Mouse (Mus musculus): ENCODE results near the gene Icam2. TPM values are rescaled to one million over a fixed set of nuclear protein-coding genes. Genes with fewer than 3 reads are reported as not detected.

Icam2 gene
- polyA plus RNA-seq, 1 experiment from 2014 or later, result 79.4 TPM

- ATAC-seq (replicated peaks; ENCODE audit: insufficient number of reproducible peaks, insufficient read depth, low FRiP score, low read depth), result no peak
- Histone ChIP-seq H3K4me3 (no peak overlapping the region), H3K4me1 (replicated peaks) (0 out of 2 replicates have a peak, but pooled peaks cover 14% of the 10 kb centered on the region), H3K4me2 (no peak overlapping the region), H3K9me3 (replicated peaks) (no peaks in the 10 kb centered on the region), H3K36me3 (no peaks in the 10 kb centered on the region), H3K27ac (peak overlapping the region; percentile 2; the same call in 1 of the 2 replicates), H3K27me3 (no peaks in the 10 kb centered on the region), H3K9ac (no peak overlapping the region)
- 34% methylated on average over 11 of the region's 11 CpGs for WGBS
Observed at GRCm38 (mm10) chr11:106373998-106374397, 13.9 kb downstream of the Icam2 start.

GRCm38 (mm10) chr11:106366316-106366715, 21.6 kb downstream of the Icam2 start:
- WGBS, result 9% methylated on average over 3 of the region's 3 CpGs
- no peak for ATAC-seq (replicated peaks; ENCODE audit: insufficient number of reproducible peaks, insufficient read depth, low FRiP score, low read depth)
- no peaks in the 10 kb centered on the region for H3K36me3 ChIP-seq
- no peaks in the 10 kb centered on the region for H3K9me3 ChIP-seq (replicated peaks)
- H3K27ac ChIP-seq, result no peak overlapping the region
- H3K4me2 ChIP-seq, result no peak overlapping the region
- H3K9ac ChIP-seq, result no peak overlapping the region
- peaks cover 21% of the 10 kb centered on the region for H3K4me1 ChIP-seq (replicated peaks)
- H3K27me3 ChIP-seq, result no peaks in the 10 kb centered on the region
- no peak overlapping the region for H3K4me3 ChIP-seq

DNA sequence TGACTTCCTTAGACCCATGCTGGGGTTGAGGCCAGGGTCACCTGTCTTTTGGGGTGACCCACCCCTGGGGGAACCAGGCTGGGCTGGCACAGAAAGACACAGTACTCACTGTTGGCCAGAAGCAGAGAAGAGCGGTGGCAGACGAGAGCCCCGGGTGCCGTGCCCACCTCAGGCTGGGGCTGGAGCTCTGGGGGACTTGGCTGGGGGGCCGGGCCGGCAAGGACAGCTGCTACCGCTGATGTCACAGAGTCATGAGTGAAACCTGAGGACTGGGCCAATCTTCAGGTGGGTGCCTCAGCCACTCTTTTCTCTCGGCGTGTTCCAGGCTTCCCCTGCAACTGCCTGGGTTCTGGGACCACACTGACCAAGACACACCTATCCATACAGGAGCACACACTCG, 22.5 kb downstream of the Icam2 start, which contains the start of gene Prr29:
Prr29 (plus strand) TSS at position 107 of the 400 bp plus-strand sequence.
- Histone ChIP-seq H3K27ac (peak within 1 kb of the TSS; percentile 45), H3K4me2 (peak within 1 kb of the TSS; percentile 41), H3K9ac (peak within 1 kb of the TSS; percentile 27; the same call in 1 of the 2 replicates), H3K36me3 (no peaks in the 10 kb centered on the region), H3K4me3 (peak within 1 kb of the TSS; percentile 8; the same call in 1 of the 2 replicates), H3K27me3 (no peaks in the 10 kb centered on the region), H3K4me1 (replicated peaks) (peaks cover 21% of the 10 kb centered on the region), H3K9me3 (replicated peaks) (no peaks in the 10 kb centered on the region)
- WGBS, result 53% methylated on average over 10 of the region's 10 CpGs
- no peak for ATAC-seq (replicated peaks; ENCODE audit: insufficient number of reproducible peaks, insufficient read depth, low FRiP score, low read depth)

GRCm38 (mm10) chr11:106364712-106365111, 23.2 kb downstream of the Icam2 start:
- no peaks in the 10 kb centered on the region for H3K36me3 ChIP-seq
- peak overlapping the region; percentile 27; the same call in 1 of the 2 replicates for H3K9ac ChIP-seq
- H3K4me2 ChIP-seq, result peak overlapping the region; percentile 41
- peak overlapping the region; percentile 8; the same call in 1 of the 2 replicates for H3K4me3 ChIP-seq
- WGBS, result 9% methylated on average over 11 of the region's 11 CpGs
- H3K27me3 ChIP-seq, result no peaks in the 10 kb centered on the region
- peak overlapping the region; percentile 45 for H3K27ac ChIP-seq
- ATAC-seq (replicated peaks; ENCODE audit: insufficient number of reproducible peaks, insufficient read depth, low FRiP score, low read depth), result peak; percentile 50; the same call in 1 of the 2 replicates
- no peaks in the 10 kb centered on the region for H3K9me3 ChIP-seq (replicated peaks)
- peaks cover 21% of the 10 kb centered on the region for H3K4me1 ChIP-seq (replicated peaks)

DNA sequence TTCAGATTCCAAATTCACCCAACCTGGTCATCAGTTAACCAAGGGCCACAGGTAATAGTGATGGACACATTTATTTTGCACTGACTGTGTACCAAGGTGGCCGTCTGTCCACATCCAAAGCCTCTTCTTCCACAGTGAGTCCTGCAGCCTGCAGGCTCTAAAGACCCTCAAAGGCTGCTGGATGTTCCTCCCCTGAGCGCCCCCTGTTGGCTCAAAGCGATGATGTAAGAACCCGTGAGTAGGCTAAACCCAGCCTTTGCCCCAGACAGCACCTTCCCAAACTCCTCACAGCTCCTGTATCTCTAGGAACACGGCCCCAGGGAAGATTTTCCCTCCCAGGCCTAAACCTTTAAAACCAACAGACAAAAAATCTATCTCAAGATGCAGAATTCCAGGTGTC, 28.5 kb downstream of the Icam2 start:
- Histone ChIP-seq H3K27ac (no peak overlapping the region), H3K4me1 (replicated peaks) (peaks cover 10% of the 10 kb centered on the region), H3K4me3 (no peak overlapping the region), H3K9ac (no peak overlapping the region), H3K36me3 (no peaks in the 10 kb centered on the region), H3K4me2 (no peak overlapping the region), H3K9me3 (replicated peaks) (no peaks in the 10 kb centered on the region), H3K27me3 (no peaks in the 10 kb centered on the region)
- WGBS, result 33% methylated on average over 5 of the region's 5 CpGs
- no peak for ATAC-seq (replicated peaks; ENCODE audit: insufficient number of reproducible peaks, insufficient read depth, low FRiP score, low read depth)

GRCm38 (mm10) chr11:106355382-106356128, 32.3 kb downstream of the Icam2 start:
- no peaks in the 10 kb centered on the region for H3K36me3 ChIP-seq
- no peak for ATAC-seq (replicated peaks; ENCODE audit: insufficient number of reproducible peaks, insufficient read depth, low FRiP score, low read depth)
- H3K27ac ChIP-seq, result 0 out of 2 replicates have a peak overlapping the region, but pooled peaks have one; percentile 9
- WGBS, result 44% methylated on average over 19 of the region's 19 CpGs
- peaks cover 14% of the 10 kb centered on the region for H3K4me1 ChIP-seq (replicated peaks)
- no peak overlapping the region for H3K9ac ChIP-seq
- H3K27me3 ChIP-seq, result no peaks in the 10 kb centered on the region
- H3K4me3 ChIP-seq, result no peak overlapping the region
- 0 out of 2 replicates have a peak overlapping the region, but pooled peaks have one; percentile 21 for H3K4me2 ChIP-seq
- no peaks in the 10 kb centered on the region for H3K9me3 ChIP-seq (replicated peaks)

GRCm38 (mm10) chr11:106354181-106354580, 33.7 kb downstream of the Icam2 start:
- Histone ChIP-seq H3K27ac (no peak overlapping the region), H3K4me1 (replicated peaks) (peaks cover 14% of the 10 kb centered on the region), H3K36me3 (no peaks in the 10 kb centered on the region), H3K9me3 (replicated peaks) (no peaks in the 10 kb centered on the region), H3K9ac (no peak overlapping the region), H3K27me3 (no peaks in the 10 kb centered on the region), H3K4me3 (no peak overlapping the region), H3K4me2 (no peak overlapping the region)
- ATAC-seq (replicated peaks; ENCODE audit: insufficient number of reproducible peaks, insufficient read depth, low FRiP score, low read depth), result no peak
- WGBS, result 48% methylated on average over 1 of the region's 1 CpGs

- Histone ChIP-seq H3K4me2 (no peak within 1 kb of the TSS), H3K27ac (no peak within 1 kb of the TSS), H3K27me3 (no peaks in the 10 kb centered on the region), H3K4me3 (no peak within 1 kb of the TSS), H3K9ac (no peak within 1 kb of the TSS), H3K4me1 (replicated peaks) (peaks cover 14% of the 10 kb centered on the region), H3K9me3 (replicated peaks) (no peaks in the 10 kb centered on the region), H3K36me3 (no peaks in the 10 kb centered on the region)
- WGBS, result 82% methylated on average over 12 of the region's 12 CpGs
- no peak for ATAC-seq (replicated peaks; ENCODE audit: insufficient number of reproducible peaks, insufficient read depth, low FRiP score, low read depth)
Observed at GRCm38 (mm10) chr11:106353188-106353587, 34.7 kb downstream of the Icam2 start, which contains the start of gene Scn4a. TSS of gene Scn4a (minus strand) at chr11:106353288.

GRCm38 (mm10) chr11:106351941-106352340, 35.9 kb downstream of the Icam2 start:
- H3K9me3 ChIP-seq (replicated peaks), result no peaks in the 10 kb centered on the region
- no peak overlapping the region for H3K4me3 ChIP-seq
- no peak for ATAC-seq (replicated peaks; ENCODE audit: insufficient number of reproducible peaks, insufficient read depth, low FRiP score, low read depth)
- H3K9ac ChIP-seq, result no peak overlapping the region
- no peak overlapping the region for H3K4me2 ChIP-seq
- H3K27ac ChIP-seq, result no peak overlapping the region
- H3K4me1 ChIP-seq (replicated peaks), result peaks cover 14% of the 10 kb centered on the region
- no peaks in the 10 kb centered on the region for H3K27me3 ChIP-seq
- WGBS, result 47% methylated on average over 4 of the region's 4 CpGs
- no peaks in the 10 kb centered on the region for H3K36me3 ChIP-seq

GRCm38 (mm10) chr11:106351253-106351652, 36.6 kb downstream of the Icam2 start:
- Histone ChIP-seq H3K4me1 (replicated peaks) (peaks cover 14% of the 10 kb centered on the region), H3K4me2 (no peak overlapping the region), H3K9ac (no peak overlapping the region), H3K27me3 (no peaks in the 10 kb centered on the region), H3K4me3 (no peak overlapping the region), H3K9me3 (replicated peaks) (no peaks in the 10 kb centered on the region), H3K27ac (no peak overlapping the region), H3K36me3 (no peaks in the 10 kb centered on the region)
- no peak for ATAC-seq (replicated peaks; ENCODE audit: insufficient number of reproducible peaks, insufficient read depth, low FRiP score, low read depth)
- 52% methylated on average over 3 of the region's 3 CpGs for WGBS

- 55% methylated on average over 5 of the region's 5 CpGs for WGBS
- Histone ChIP-seq H3K9me3 (replicated peaks) (no peaks in the 10 kb centered on the region), H3K36me3 (no peaks in the 10 kb centered on the region), H3K4me2 (no peak overlapping the region), H3K4me1 (replicated peaks) (peaks cover 12% of the 10 kb centered on the region), H3K9ac (no peak overlapping the region), H3K27ac (no peak overlapping the region), H3K27me3 (no peaks in the 10 kb centered on the region), H3K4me3 (no peak overlapping the region)
- no peak for ATAC-seq (replicated peaks; ENCODE audit: insufficient number of reproducible peaks, insufficient read depth, low FRiP score, low read depth)
Observed at GRCm38 (mm10) chr11:106350853-106351252, 37.0 kb downstream of the Icam2 start.
